Mouse (Mus musculus) lung, postnatal 0 days (tissue): ENCODE measurements around the gene Gadl1. TPM values are rescaled to one million over a fixed set of nuclear protein-coding genes. Genes with fewer than 3 reads are reported as not detected.

Experiments
- ATAC-seq: fragments of 200-750 bp; cut with Nextera tagmentation; 2 replicates; pipeline ENCODE4 v1.8.0; 2017; ENCODE audit warnings: moderate library complexity
- DNase-seq: peaks from one replicate; pipeline ENCODE4 v3.0.0-alpha.2; 2016; ENCODE audit warnings: low spot score
- H3K27ac ChIP-seq: fragments of 300-500 bp; sonication (generic); 2 replicates; pipeline ENCODE4 v1.5.1; 2014; ENCODE audit warnings: antibody characterized with exemption, mild to moderate bottlenecking, low read length, mixed read lengths
- H3K27me3 ChIP-seq: fragments of 300-500 bp; sonication (generic); replicated peaks from 2 replicates; pipeline ENCODE4 v1.6.1; 2014; ENCODE audit warnings: low read length, mixed read lengths; ENCODE audit not compliant: insufficient read depth
- H3K36me3 ChIP-seq: fragments of 300-500 bp; sonication (generic); 2 replicates; pipeline ENCODE4 v1.6.1; 2014; ENCODE audit warnings: low read length, mixed read lengths; ENCODE audit not compliant: insufficient read depth
- H3K4me1 ChIP-seq: fragments of 300-500 bp; sonication (generic); 2 replicates; pipeline ENCODE4 v1.6.1; 2014; ENCODE audit warnings: antibody characterized with exemption, low read depth, low read length, mixed read lengths; ENCODE audit not compliant: insufficient read depth
- H3K4me2 ChIP-seq: fragments of 300-500 bp; sonication (generic); replicated peaks from 2 replicates; pipeline ENCODE4 v1.6.1; 2014; ENCODE audit warnings: low read depth, mild to moderate bottlenecking, low read length, moderate library complexity, mixed read lengths
- H3K4me3 ChIP-seq: fragments of 300-500 bp; sonication (generic); 2 replicates; pipeline ENCODE4 v1.5.1; 2014; ENCODE audit warnings: low read depth, low read length
- H3K9ac ChIP-seq: fragments of 300-500 bp; sonication (generic); replicated peaks from 2 replicates; pipeline ENCODE4 v1.6.1; 2014; ENCODE audit warnings: low read depth, mild to moderate bottlenecking
- H3K9me3 ChIP-seq: fragments of 300-500 bp; sonication (generic); 2 replicates; pipeline ENCODE4 v1.6.1; 2016; ENCODE audit warnings: low read length, mixed read lengths
- CTCF ChIP-seq: IDR thresholded peaks from 2 replicates; pipeline ENCODE4 v1.5.1; 2016; ENCODE audit warnings: antibody characterized with exemption, mild to moderate bottlenecking
- EP300 ChIP-seq: IDR thresholded peaks from 2 replicates; pipeline ENCODE4 v1.6.1; 2016; ENCODE audit warnings: antibody characterized with exemption, mild to moderate bottlenecking, control low read depth
- WGBS: fragments of 180-500 bp; shearing (Covaris S2); extraction: QIAGEN DNeasy Blood & Tissue Kit; methylation state at CpG from one replicate; pipeline ENCODE4 v1.1.7; 2014; 5-methylcytosine and 5-hydroxymethylcytosine counted together
- polyA plus RNA-seq: library from polyadenylated mRNA; unstranded; fragments of >200 nt; fragmentation: Nextera tagmentation; extraction: Ambion mirVana; gene quantifications from 2 replicates; pipeline ENCODE4 v1.2.1, GENCODE M21; 2015

Gene Gadl1
- polyA plus RNA-seq, 1 experiment from 2014 or later: 0.47 TPM

GRCm38 (mm10) chr9:115942486-115942885 is 33.2 kb downstream of the Gadl1 start:
- no peak for TF ChIP-seq EP300
- TF ChIP-seq CTCF: no peak
- no peak for ATAC-seq
- Histone ChIP-seq H3K9ac (no peak overlapping the region), H3K4me1 (no peaks in the 10 kb centered on the region), H3K27ac (no peak overlapping the region), H3K4me3 (no peak overlapping the region), H3K9me3 (no peaks in the 10 kb centered on the region), H3K36me3 (no peaks in the 10 kb centered on the region), H3K27me3 (no peaks in the 10 kb centered on the region), H3K4me2 (no peak overlapping the region)
- 77% methylated on average over 4 of the region's 4 CpGs for WGBS
- no peak for DNase-seq

- Histone ChIP-seq H3K9me3 (no peaks in the 10 kb centered on the region), H3K36me3 (no peaks in the 10 kb centered on the region), H3K27ac (no peak overlapping the region), H3K4me2 (no peak overlapping the region), H3K4me3 (no peak overlapping the region), H3K4me1 (no peaks in the 10 kb centered on the region), H3K9ac (no peak overlapping the region), H3K27me3 (no peaks in the 10 kb centered on the region)
- ATAC-seq (no peak), DNase-seq (no peak)
- TF ChIP-seq CTCF: no peak
- TF ChIP-seq EP300: no peak
- 36% methylated on average over 7 of the region's 7 CpGs for WGBS
Measured at GRCm38 (mm10) chr9:115942989-115943388, 33.7 kb downstream of the Gadl1 start.

DNA sequence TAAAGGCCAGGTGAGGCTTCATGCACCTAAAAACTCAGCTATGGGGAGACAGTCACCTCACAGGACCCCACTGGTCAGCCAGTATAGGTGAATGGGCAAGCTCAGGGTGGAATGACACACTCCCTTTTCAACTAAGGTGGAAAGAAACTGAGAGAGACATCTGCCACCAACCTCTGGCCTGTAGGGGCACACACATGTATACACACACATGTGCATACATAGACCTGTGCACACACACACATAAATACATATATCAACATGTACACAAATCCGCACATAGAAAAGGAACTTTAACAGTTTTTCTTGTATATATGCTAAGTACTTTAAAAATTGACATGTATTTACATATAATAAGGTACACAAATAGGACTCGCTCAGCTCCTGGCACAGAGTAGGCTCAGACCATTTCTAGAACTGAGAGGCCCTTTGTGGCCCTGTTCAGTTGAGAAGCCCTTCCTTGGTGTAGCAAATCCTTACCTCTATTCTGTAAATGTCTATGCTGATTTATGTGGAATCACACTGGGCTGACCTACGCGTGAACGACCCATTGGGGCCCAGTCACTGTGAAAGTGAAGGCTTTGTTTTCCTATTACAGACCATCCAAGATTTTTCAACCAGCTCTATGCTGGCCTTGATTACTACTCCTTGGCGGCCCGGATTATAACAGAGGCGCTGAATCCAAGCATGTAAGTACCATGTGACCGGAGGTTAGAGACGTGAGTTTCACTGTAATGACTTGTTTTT is 34.5 kb downstream of the Gadl1 start:
- WGBS: 93% methylated on average over 10 of the region's 10 CpGs
- H3K9me3 ChIP-seq: no peaks in the 10 kb centered on the region
- no peak overlapping the region for H3K9ac ChIP-seq
- DNase-seq (no peak), ATAC-seq (no peak)
- no peaks in the 10 kb centered on the region for H3K36me3 ChIP-seq
- TF ChIP-seq CTCF (no peak), EP300 (no peak)
- H3K4me2 ChIP-seq: no peak overlapping the region
- H3K4me3 ChIP-seq: no peak overlapping the region
- H3K4me1 ChIP-seq: no peaks in the 10 kb centered on the region
- no peak overlapping the region for H3K27ac ChIP-seq
- H3K27me3 ChIP-seq: no peaks in the 10 kb centered on the region

- no peaks in the 10 kb centered on the region for H3K4me1 ChIP-seq
- H3K36me3 ChIP-seq: no peaks in the 10 kb centered on the region
- no peak overlapping the region for H3K27ac ChIP-seq
- 88% methylated on average over 7 of the region's 7 CpGs for WGBS
- no peaks in the 10 kb centered on the region for H3K27me3 ChIP-seq
- DNase-seq: no peak
- H3K9me3 ChIP-seq: no peaks in the 10 kb centered on the region
- no peak for TF ChIP-seq CTCF
- no peak for TF ChIP-seq EP300
- no peak for ATAC-seq
- H3K4me3 ChIP-seq: no peak overlapping the region
- H3K4me2 ChIP-seq: no peak overlapping the region
- H3K9ac ChIP-seq: no peak overlapping the region
Measured at GRCm38 (mm10) chr9:115965056-115965455, 55.8 kb downstream of the Gadl1 start.

DNA sequence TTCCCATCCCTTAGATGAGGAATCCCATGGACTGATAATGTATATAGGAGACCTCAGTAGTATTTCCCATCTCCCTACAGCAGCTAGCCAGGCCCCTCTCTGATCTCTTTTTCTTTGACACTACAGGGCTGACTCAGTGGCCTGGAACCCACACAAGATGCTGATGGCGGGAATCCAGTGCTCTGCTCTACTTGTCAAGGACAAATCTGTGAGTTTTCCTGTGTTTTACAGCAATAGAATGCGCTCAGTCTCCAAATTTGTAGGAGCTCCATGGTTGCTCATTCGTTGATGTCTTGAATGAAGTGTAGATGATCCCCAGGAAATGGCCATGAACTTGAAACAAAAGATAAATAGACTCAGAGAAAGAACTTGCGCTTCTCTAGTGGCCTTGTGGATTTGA is 56.9 kb downstream of the Gadl1 start:
- no peaks in the 10 kb centered on the region for H3K36me3 ChIP-seq
- no peak for TF ChIP-seq EP300
- TF ChIP-seq CTCF: no peak
- 67% methylated on average over 4 of the region's 4 CpGs for WGBS
- H3K4me3 ChIP-seq: no peak overlapping the region
- no peak overlapping the region for H3K4me2 ChIP-seq
- no peak overlapping the region for H3K9ac ChIP-seq
- ATAC-seq: no peak
- no peak overlapping the region for H3K27ac ChIP-seq
- H3K9me3 ChIP-seq: no peaks in the 10 kb centered on the region
- DNase-seq: no peak
- H3K4me1 ChIP-seq: no peaks in the 10 kb centered on the region
- H3K27me3 ChIP-seq: no peaks in the 10 kb centered on the region

DNA sequence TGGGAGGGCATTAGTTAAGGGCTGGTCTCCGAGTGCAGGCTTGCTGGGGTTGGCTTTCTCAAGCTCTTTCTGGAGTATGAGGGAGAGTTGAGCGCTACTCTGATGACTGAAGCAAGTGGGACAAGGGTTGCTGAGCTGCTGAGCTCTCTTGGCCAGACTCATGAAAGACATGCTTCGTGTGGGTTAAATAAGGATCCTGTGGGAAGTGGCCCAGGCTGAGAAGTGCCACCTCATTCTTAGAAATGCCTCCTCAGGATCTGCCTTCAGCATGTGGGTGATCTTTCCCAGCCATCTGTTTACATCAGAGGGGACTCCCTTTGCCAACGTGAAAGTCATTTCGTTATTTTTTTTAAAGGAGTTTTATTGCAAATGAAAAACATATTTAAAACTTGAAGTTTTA is 57.5 kb downstream of the Gadl1 start:
- no peaks in the 10 kb centered on the region for H3K36me3 ChIP-seq
- 81% methylated on average over 5 of the region's 5 CpGs for WGBS
- no peak overlapping the region for H3K27ac ChIP-seq
- no peak overlapping the region for H3K4me2 ChIP-seq
- DNase-seq: no peak
- ATAC-seq: no peak
- TF ChIP-seq EP300: no peak
- TF ChIP-seq CTCF: no peak
- H3K4me1 ChIP-seq: no peaks in the 10 kb centered on the region
- H3K9me3 ChIP-seq: no peaks in the 10 kb centered on the region
- no peak overlapping the region for H3K9ac ChIP-seq
- no peak overlapping the region for H3K4me3 ChIP-seq
- H3K27me3 ChIP-seq: no peaks in the 10 kb centered on the region

- TF ChIP-seq EP300: no peak
- TF ChIP-seq CTCF: no peak
- DNase-seq (no peak), ATAC-seq (no peak)
- H3K27me3 ChIP-seq: no peaks in the 10 kb centered on the region
- H3K9ac ChIP-seq: no peak overlapping the region
- 87% methylated on average over 5 of the region's 5 CpGs for WGBS
- no peak overlapping the region for H3K27ac ChIP-seq
- no peak overlapping the region for H3K4me3 ChIP-seq
- no peaks in the 10 kb centered on the region for H3K4me1 ChIP-seq
- H3K4me2 ChIP-seq: no peak overlapping the region
- no peaks in the 10 kb centered on the region for H3K36me3 ChIP-seq
- no peaks in the 10 kb centered on the region for H3K9me3 ChIP-seq
Measured at GRCm38 (mm10) chr9:115967638-115968037, 58.4 kb downstream of the Gadl1 start.
